Mouse (Mus musculus): ENCODE results near the gene Fgfr2. TPM values are rescaled to one million over a fixed set of nuclear protein-coding genes. Genes with fewer than 3 reads are reported as not detected.

Fgfr2 gene
- polyA plus RNA-seq, 1 experiment from 2014 or later: 92.5 TPM

DNA sequence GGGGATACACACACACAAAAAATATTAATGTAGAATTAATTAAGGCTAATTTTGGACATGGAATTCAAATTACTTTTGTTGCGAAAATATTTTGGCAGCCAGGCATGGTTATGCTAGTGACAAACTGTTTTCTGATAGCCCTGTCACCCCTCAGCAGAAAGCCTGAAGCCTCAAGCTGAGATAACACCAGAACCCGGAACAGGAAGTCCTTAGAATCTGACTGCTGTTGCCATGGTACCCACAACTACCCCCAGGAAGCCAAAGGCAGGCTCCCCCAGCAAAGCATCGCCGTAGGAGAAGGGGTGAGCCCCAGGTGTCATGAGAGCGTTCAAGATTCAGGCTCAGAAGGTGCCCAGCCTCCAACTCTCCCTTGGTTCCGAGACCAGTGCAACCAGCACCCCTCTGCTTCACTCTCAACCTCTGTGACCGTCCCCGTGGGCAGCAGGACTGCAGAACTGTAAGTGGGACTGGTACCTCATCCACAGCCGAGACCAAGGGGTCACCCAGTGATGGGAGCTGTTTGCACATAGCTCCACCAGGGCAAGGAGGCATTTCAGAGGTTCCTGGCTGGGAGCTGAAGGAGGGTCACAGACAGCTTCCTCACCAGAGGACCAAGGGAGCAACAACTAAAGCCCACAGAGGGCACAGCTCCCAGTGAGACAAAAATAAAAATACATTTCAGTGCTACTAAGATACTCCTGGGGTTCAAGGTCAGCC is 2349.1 kb downstream of the Fgfr2 start, which contains the start of gene Btbd16:
Btbd16 (plus strand) TSS at position 156 of the 717 bp plus-strand sequence.
- H3K4me3 ChIP-seq: no peak within 1 kb of the TSS
- peaks cover 3% of the 10 kb centered on the region; the same call in 1 of the 2 replicates for H3K4me1 ChIP-seq (replicated peaks)
- H3K27ac ChIP-seq: no peak within 1 kb of the TSS
- WGBS: 58% methylated on average over 9 of the region's 9 CpGs
- H3K36me3 ChIP-seq: no peaks in the 10 kb centered on the region
- H3K27me3 ChIP-seq (ENCODE audit: insufficient read depth, poor library complexity, severe bottlenecking): peaks cover 5% of the 10 kb centered on the region; the same call in 1 of the 2 replicates
- no peaks in the 10 kb centered on the region for H3K9me3 ChIP-seq
- no peak for DNase-seq (ENCODE audit: low spot score)

DNA sequence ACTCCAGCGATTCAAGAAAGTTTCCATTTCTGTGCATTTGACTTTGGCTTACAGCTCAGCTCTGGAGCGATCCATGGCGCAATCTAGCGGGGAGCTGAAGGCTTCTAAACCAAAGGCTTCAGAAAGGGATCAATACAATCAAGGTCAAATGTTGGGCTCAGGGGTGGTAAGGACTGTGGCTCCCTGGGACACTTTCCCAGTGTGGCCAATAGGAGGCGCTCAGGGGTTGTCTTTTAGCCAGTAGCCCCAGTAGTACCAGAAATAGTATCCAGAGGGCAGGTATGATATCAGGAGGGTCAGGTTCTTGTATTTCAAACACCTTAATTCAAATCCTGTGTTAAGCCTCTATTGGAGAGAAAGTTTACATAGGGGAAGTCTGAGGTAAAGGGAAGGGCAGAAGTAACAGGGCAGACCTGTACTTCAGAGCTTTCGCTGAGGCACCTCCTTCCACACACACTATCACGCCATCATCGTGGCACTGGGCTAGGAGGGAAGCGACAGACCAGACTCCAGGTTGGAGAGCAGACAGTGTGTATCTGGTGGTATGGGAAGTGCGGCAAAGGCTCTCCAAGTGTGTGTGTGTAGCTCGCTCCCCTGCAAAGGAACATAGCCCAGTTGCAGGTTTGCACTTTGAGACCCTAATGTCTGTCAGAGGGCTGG is 2349.8 kb downstream of the Fgfr2 start:
- 66% methylated on average over 11 of the region's 11 CpGs for WGBS
- H3K27ac ChIP-seq: no peak overlapping the region
- no peaks in the 10 kb centered on the region for H3K36me3 ChIP-seq
- no peaks in the 10 kb centered on the region for H3K9me3 ChIP-seq
- peaks cover 5% of the 10 kb centered on the region; the same call in 1 of the 2 replicates for H3K27me3 ChIP-seq (ENCODE audit: insufficient read depth, poor library complexity, severe bottlenecking)
- H3K4me1 ChIP-seq (replicated peaks): peaks cover 3% of the 10 kb centered on the region; the same call in 1 of the 2 replicates
- no peak overlapping the region for H3K4me3 ChIP-seq
- DNase-seq (ENCODE audit: low spot score): peak; percentile 35

DNA sequence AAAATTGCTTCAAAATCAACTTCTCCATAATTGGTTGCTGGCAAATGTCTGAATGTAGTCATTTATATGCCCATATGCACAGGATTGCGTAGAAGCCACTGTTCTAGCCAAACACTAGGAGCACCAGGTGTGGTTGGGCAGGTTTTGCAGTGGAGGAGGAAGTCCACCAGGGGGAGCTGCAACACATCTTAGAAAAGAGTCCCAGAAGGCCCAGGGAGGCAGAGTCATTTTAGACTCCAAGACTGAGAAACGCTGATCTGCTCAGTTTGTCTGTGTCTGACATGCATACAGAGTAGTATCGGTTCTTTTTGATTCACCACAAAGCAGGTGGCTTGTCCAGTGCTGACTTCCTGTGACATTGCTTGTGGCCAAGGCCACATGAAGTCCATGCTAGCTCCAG is 2352.4 kb downstream of the Fgfr2 start:
- Histone ChIP-seq H3K9me3 (no peaks in the 10 kb centered on the region), H3K4me1 (replicated peaks) (peaks cover 8% of the 10 kb centered on the region; the same call in 1 of the 2 replicates), H3K27me3 (ENCODE audit: insufficient read depth, poor library complexity, severe bottlenecking) (peaks cover 5% of the 10 kb centered on the region; the same call in 1 of the 2 replicates), H3K27ac (no peak overlapping the region), H3K36me3 (peaks cover 14% of the 10 kb centered on the region), H3K4me3 (no peak overlapping the region)
- DNase-seq (ENCODE audit: low spot score): peak; percentile 79
- 41% methylated on average over 3 of the region's 3 CpGs for WGBS

DNA sequence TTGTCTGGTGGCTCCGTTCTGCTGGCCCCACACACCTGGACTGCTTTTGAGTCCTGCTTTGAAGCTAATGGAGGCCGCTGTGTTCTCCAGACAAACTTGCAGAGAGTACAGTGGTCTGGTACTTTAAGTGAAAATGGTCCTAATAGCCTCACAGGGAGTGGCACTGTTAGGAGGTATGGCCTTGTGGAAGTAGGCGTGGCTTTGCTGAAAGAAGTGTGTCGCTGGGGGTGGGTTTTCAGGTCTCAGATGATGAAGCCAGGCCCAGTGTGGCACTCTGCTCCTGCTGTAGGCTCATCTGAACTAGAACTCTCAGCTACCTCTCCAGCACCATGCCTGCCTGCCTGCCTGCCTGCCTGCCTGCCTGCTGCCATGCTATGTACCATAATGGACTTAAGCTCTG is 2355.0 kb downstream of the Fgfr2 start:
- Histone ChIP-seq H3K27ac (no peak overlapping the region), H3K4me3 (no peak overlapping the region), H3K9me3 (no peaks in the 10 kb centered on the region), H3K4me1 (replicated peaks) (peaks cover 6% of the 10 kb centered on the region; the same call in 1 of the 2 replicates), H3K36me3 (peaks cover 37% of the 10 kb centered on the region), H3K27me3 (ENCODE audit: insufficient read depth, poor library complexity, severe bottlenecking) (peaks cover 5% of the 10 kb centered on the region; the same call in 1 of the 2 replicates)
- DNase-seq (ENCODE audit: low spot score): no peak
- 87% methylated on average over 4 of the region's 4 CpGs for WGBS

DNA sequence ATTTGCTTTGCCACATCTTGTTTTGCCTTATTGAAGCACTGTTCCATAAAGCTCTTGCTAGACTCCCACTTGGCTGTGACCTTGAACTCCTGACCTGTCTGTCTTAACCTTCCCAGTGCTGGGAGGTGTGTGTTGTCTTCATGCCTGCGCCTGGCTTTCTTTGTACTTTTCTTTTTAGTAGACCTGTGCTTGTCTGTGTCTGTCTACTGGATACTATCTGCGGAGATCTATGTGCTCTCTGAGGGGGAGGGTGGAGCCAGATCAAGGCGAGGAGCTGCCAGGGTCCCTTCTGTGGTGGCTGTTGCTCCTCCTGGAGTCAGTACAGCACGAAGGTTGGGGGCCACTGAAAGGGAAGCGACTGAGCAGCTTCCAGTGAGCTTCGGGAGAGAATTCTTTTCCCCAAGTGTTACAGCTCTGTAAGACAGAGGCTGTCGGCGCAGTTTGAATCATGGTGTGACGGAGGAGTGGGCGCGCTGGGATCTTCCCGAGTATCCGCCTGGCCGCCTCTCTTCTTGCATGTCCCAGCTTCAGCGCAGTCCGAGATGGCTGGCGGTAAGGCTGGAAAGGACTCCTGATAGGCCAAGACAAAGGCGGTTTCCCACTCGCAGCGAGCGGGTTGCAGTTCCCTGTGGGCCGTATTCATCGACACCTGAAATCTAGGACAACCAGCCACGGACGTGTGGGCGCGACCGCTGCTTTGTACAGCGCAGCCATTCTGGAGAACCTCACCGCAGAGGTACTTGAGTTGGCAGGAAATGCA is 2356.6 kb downstream of the Fgfr2 start:
- DNase-seq (ENCODE audit: low spot score): no peak
- 80% methylated on average over 30 of the region's 30 CpGs for WGBS
- H3K27ac ChIP-seq: no peak overlapping the region
- H3K9me3 ChIP-seq: no peaks in the 10 kb centered on the region
- peaks cover 12% of the 10 kb centered on the region for H3K4me1 ChIP-seq (replicated peaks)
- no peak overlapping the region for H3K4me3 ChIP-seq
- H3K36me3 ChIP-seq: peaks cover 40% of the 10 kb centered on the region
- no peaks in the 10 kb centered on the region for H3K27me3 ChIP-seq (ENCODE audit: insufficient read depth, poor library complexity, severe bottlenecking)

DNA sequence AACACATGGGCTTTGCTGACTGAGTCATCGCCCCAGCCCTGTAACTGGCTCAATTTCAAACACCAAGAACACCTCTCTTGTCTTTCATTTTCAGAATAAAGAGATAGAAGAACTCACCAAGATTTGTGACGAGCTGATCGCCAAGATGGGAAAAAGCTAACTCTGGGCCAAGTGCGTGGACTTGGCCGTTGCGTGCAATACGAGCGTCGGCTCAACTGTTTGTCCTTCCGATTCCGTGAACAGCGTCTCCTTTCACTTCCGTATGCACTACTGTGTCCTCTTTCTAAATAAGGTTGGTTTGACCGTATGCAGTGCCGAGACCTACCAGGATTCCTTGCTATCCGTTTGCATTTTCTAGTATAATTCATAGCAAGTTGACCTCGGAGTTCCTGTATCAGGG is 2359.0 kb downstream of the Fgfr2 start:
- H3K27ac ChIP-seq: no peak overlapping the region
- DNase-seq (ENCODE audit: low spot score): no peak
- peaks cover 20% of the 10 kb centered on the region for H3K4me1 ChIP-seq (replicated peaks)
- no peak overlapping the region for H3K4me3 ChIP-seq
- peaks cover 64% of the 10 kb centered on the region for H3K36me3 ChIP-seq
- no peaks in the 10 kb centered on the region for H3K27me3 ChIP-seq (ENCODE audit: insufficient read depth, poor library complexity, severe bottlenecking)
- no peaks in the 10 kb centered on the region for H3K9me3 ChIP-seq
- 96% methylated on average over 17 of the region's 17 CpGs for WGBS

DNA sequence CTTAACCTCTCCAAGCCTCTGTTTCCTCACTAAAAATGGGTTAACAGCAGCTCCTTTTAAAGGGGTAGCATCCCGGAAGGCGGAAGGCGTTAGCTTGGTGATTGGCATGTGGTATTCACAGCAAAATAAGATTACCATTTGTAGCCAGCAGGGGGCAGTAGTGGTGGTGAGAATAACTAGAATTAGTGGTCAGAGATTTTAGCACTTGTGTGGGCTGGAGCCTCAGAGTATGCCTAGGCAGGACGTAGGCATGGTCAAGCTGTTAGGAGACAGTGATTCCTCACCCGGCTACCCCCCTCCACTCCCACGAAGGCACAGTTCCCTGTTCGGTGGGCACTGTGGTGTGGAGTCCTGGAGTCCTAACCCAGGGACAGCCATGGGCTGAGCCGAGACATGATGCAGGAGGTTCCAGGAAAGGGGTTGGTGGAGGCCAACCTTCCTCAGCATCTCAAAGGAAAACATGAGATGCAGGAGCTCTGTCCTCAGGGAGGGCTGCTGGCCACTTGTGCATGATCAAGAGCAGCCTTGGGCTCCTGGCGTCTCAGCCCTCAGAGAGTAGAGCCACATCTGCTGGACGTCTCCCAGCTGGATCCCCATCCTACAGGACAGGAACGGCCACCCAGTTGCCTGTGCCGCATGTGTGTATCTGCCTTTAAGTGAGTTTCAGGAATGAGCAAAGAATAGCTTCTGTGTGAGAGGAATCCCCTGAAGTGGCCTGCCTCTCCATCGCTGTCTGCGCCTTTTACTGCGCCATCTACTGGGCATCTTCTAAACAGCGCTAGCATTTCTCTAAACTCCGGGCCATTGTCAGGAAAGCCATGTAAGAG is 2360.9 kb downstream of the Fgfr2 start:
- Histone ChIP-seq H3K27ac (peak overlapping the region; percentile 71), H3K4me3 (no peak overlapping the region), H3K36me3 (peaks cover 81% of the 10 kb centered on the region), H3K9me3 (no peaks in the 10 kb centered on the region), H3K27me3 (ENCODE audit: insufficient read depth, poor library complexity, severe bottlenecking) (no peaks in the 10 kb centered on the region), H3K4me1 (replicated peaks) (peaks cover 15% of the 10 kb centered on the region)
- WGBS: 42% methylated on average over 17 of the region's 17 CpGs
- peak; percentile 79 for DNase-seq (ENCODE audit: low spot score)

DNA sequence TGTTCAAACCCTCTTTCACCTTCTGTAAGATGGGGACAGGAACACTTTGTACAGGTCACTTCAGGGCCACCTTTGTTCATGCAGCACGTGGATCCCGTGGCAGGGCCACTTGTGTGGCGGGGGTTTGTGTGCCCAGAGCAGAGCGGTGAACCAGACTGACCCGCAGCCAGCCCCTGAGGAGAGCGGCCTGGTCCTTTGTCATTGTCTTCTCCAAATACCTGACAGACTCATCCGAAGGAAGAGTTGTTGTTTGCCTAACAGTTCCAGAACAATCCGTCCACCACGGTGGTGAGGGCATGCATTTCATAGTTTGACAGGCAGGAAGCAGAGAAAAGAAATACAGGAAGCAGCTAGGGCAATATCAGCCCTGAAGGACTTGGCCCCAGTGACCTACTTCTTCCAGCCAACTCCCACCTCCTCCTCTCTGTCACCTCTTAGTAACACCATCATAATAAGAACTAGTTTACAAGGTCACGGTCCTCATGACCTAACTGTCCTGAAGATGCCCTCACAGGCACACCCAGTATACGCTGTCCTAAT is 2365.8 kb downstream of the Fgfr2 start:
- peaks cover 90% of the 10 kb centered on the region for H3K36me3 ChIP-seq
- H3K4me3 ChIP-seq: no peak overlapping the region
- peaks cover 31% of the 10 kb centered on the region for H3K4me1 ChIP-seq (replicated peaks)
- no peaks in the 10 kb centered on the region for H3K9me3 ChIP-seq
- DNase-seq (ENCODE audit: low spot score): no peak
- no peaks in the 10 kb centered on the region for H3K27me3 ChIP-seq (ENCODE audit: insufficient read depth, poor library complexity, severe bottlenecking)
- WGBS: 84% methylated on average over 11 of the region's 11 CpGs
- H3K27ac ChIP-seq: peak overlapping the region; percentile 40; the same call in 1 of the 2 replicates

DNA sequence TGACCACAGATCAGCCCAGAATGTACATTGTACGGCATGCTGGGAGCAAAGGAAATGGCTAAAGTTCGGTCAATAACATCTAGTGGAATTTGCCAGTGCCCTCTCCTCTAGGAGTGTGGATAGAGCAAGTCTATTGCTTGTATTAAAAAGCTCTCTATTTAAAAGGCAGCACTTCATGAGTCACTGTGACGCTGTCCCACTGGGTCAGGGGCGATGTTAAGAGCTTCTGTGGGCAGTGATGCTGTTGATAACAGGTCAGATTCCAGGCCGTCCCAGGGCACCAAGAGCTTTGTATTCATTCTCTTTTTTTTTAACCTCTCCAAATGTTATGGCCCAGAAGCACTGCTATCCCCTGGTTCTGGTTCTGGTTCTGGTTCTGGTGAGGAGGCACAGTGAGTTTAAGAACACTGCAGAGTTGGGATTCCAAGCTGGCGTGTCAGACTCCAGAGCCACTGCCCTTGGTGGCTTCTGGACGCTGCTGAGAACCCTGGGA is 2366.8 kb downstream of the Fgfr2 start:
- WGBS: 80% methylated on average over 7 of the region's 7 CpGs

DNA sequence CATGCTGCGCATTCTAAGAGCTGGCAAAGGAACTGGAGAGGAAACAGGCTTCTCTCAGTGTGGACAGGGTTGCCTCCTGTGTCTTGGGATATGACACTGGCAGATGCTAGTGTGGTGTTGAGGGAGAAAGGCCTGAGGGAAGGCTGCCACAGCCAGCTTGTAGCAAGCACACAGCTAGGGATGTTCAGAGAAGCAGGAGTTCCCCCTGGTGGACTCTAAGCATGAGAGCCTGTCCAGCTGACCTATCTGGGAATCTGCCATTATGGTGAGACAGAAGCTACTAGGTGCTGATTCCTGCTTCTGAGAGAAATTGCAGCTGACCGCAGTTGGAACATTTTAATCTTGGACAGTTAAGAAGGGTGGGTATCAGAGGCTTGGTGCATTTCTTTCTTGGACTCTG is 2368.4 kb downstream of the Fgfr2 start:
- Histone ChIP-seq H3K4me3 (no peak overlapping the region), H3K27me3 (ENCODE audit: insufficient read depth, poor library complexity, severe bottlenecking) (no peaks in the 10 kb centered on the region), H3K4me1 (replicated peaks) (peaks cover 46% of the 10 kb centered on the region), H3K9me3 (no peaks in the 10 kb centered on the region), H3K27ac (no peak overlapping the region; the same call in 1 of the 2 replicates), H3K36me3 (peaks cover 85% of the 10 kb centered on the region)
- peak; percentile 25 for DNase-seq (ENCODE audit: low spot score)
- 94% methylated on average over 2 of the region's 2 CpGs for WGBS

More for the DNA sequence above, 2366.8 kb downstream of the Fgfr2 start:
- Histone ChIP-seq H3K27me3 (ENCODE audit: insufficient read depth, poor library complexity, severe bottlenecking) (no peaks in the 10 kb centered on the region), H3K4me3 (no peak overlapping the region), H3K27ac (no peak overlapping the region), H3K9me3 (no peaks in the 10 kb centered on the region), H3K4me1 (replicated peaks) (peaks cover 35% of the 10 kb centered on the region), H3K36me3 (peaks cover 96% of the 10 kb centered on the region)
- no peak for DNase-seq (ENCODE audit: low spot score)

DNA sequence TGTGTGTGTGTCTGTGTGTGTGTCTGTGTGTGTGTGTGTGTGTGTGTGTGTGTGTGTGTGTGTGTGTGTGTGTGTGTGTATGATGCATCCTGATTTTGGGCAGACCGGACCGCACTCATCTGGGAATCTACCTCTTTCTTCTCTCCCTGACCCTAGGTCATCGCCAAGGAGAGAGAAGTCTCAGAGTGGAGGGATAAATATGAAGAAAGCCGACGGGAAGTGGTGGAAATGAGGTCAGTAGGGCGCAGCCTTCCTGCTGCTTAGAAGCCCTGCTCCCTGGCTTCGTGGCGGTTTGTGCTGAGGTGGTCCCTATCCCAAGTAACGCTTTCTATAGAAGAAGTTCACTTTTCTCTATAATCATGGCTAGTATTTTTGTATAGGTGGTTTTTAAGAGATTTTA is 2371.5 kb downstream of the Fgfr2 start:
- H3K9me3 ChIP-seq: no peaks in the 10 kb centered on the region
- WGBS: 35% methylated on average over 9 of the region's 9 CpGs
- H3K4me3 ChIP-seq: no peak overlapping the region
- DNase-seq (ENCODE audit: low spot score): peak; percentile 34
- H3K27me3 ChIP-seq (ENCODE audit: insufficient read depth, poor library complexity, severe bottlenecking): no peaks in the 10 kb centered on the region
- H3K4me1 ChIP-seq (replicated peaks): peaks cover 55% of the 10 kb centered on the region
- H3K27ac ChIP-seq: peak overlapping the region; percentile 87
- H3K36me3 ChIP-seq: peaks cover 85% of the 10 kb centered on the region

Measured in hindbrain, embryonic 10.5 days (tissue).